18 mouse cellular contexts compared by ENCODE assay signal in the genomic region with DNA sequence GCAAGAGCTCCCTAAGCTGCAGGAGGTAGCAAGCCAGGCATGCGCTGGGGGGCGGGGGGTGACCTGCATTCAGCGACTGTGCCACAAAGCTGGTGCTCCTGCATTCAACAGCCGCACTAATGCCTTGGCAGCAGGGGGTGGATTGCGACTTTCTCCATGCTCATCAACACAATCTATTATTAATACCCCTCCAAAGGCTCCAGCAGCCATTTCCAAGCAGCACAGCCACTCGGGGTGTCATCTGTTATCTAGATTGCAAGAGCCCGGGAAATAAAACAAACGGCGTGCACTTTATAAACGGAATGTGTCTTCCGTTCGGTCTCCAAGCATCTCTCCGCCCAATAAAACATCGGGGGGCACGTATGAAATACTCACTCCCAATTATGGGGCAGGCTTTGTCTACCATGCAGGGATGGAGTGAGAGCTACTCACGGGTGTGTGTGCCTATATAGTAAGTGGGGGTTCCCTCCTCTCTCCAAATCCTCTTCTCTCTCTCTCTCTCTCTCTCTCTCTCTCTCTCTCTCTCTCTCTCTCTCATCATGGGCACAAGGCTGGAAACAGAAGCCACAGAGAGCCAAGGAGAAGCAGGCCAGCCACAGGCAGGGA.
DNase-seq lines count a peak whose midpoint lies in the region; ATAC-seq and TF ChIP-seq lines count a peak whose summit lies in the region.
"Had no signal": no experiment of that assay in that cellular context is flagged by ENCODE, and none has a peak within 500 bp of the region (broad histone marks: within the 10 kb centered on the region; RNA-seq: fewer than 3 reads in every experiment).

No protein-coding gene starts in this region.

- no peaks in the 10 kb centered on the region for H3K9me3 ChIP-seq in midbrain, embryonic 13.5 days
- H3K9me3 ChIP-seq in midbrain, embryonic 10.5 days (replicated peaks): no peaks in the 10 kb centered on the region
- H3K9me3 ChIP-seq in forebrain, postnatal 0 days (ENCODE audit: low read length): no peaks in the 10 kb centered on the region
- H3K9me3 ChIP-seq in midbrain, embryonic 15.5 days: no peaks in the 10 kb centered on the region
- H3K9me3 ChIP-seq: embryonic facial prominence, embryonic 13.5 days; heart, embryonic 13.5 days had no signal

- ATAC-seq in midbrain, embryonic 13.5 days: no peak
- ATAC-seq in forebrain, postnatal 0 days: peak; percentile 59
- no peak for ATAC-seq in midbrain, embryonic 15.5 days (replicated peaks)
- ATAC-seq: intestine, postnatal 0 days had no signal

- H3K36me3 ChIP-seq in midbrain, embryonic 13.5 days: no peaks in the 10 kb centered on the region
- no peaks in the 10 kb centered on the region for H3K36me3 ChIP-seq in midbrain, embryonic 10.5 days
- H3K36me3 ChIP-seq in forebrain, postnatal 0 days (ENCODE audit: insufficient read depth): no peaks in the 10 kb centered on the region
- no peaks in the 10 kb centered on the region for H3K36me3 ChIP-seq in midbrain, embryonic 15.5 days (replicated peaks)
- H3K36me3 ChIP-seq: embryonic facial prominence, embryonic 13.5 days; heart, embryonic 13.5 days had no signal

- no peak for DNase-seq in midbrain, embryonic 10.5 days (ENCODE audit: low spot score)
- peak; percentile 56 for DNase-seq in forebrain, postnatal 0 days
- DNase-seq in retina, postnatal 1 day: peak; percentile 58
- DNase-seq in kidney, adult 8-10 months: no peak
- no peak for DNase-seq in adrenal gland, adult 2 months
- DNase-seq: adrenal gland, postnatal 14 days; cerebellum, adult 8-10 months; gastrocnemius, adult 2 months; heart, adult 11 months; heart, postnatal 4 days; kidney, postnatal 25 days; lung, adult 18-20 months; right cerebral cortex, postnatal 4 days had no signal

- H3K27me3 ChIP-seq in midbrain, embryonic 13.5 days: peaks cover 94% of the 10 kb centered on the region
- peaks cover 99% of the 10 kb centered on the region for H3K27me3 ChIP-seq in midbrain, embryonic 10.5 days (ENCODE audit: low read depth, poor library complexity, severe bottlenecking)
- peaks cover 13% of the 10 kb centered on the region for H3K27me3 ChIP-seq in forebrain, postnatal 0 days (ENCODE audit: insufficient read depth, low read length)
- H3K27me3 ChIP-seq in midbrain, embryonic 15.5 days (replicated peaks): peaks cover 58% of the 10 kb centered on the region

- TF ChIP-seq CTCF in forebrain, postnatal 0 days (IDR thresholded peaks at IDR 0.05; ENCODE audit: low read depth): no peak

- no peak overlapping the region for H3K4me3 ChIP-seq in midbrain, embryonic 13.5 days (replicated peaks)
- H3K4me3 ChIP-seq in midbrain, embryonic 10.5 days: no peak overlapping the region
- no peak overlapping the region for H3K4me3 ChIP-seq in forebrain, postnatal 0 days (ENCODE audit: low read depth, low read length)
- H3K4me3 ChIP-seq in midbrain, embryonic 15.5 days: no peak overlapping the region
- H3K4me3 ChIP-seq: embryonic facial prominence, embryonic 13.5 days; gastrocnemius, adult 2 months; heart, embryonic 13.5 days had no signal

- 0 out of 2 replicates have a peak overlapping the region, but pooled peaks have one; percentile 21 for H3K27ac ChIP-seq in midbrain, embryonic 13.5 days
- no peak overlapping the region for H3K27ac ChIP-seq in midbrain, embryonic 10.5 days (replicated peaks)
- no peak overlapping the region for H3K27ac ChIP-seq in forebrain, postnatal 0 days (ENCODE audit: low read depth, low read length)
- H3K27ac ChIP-seq in midbrain, embryonic 15.5 days: 0 out of 2 replicates have a peak overlapping the region, but pooled peaks have one; percentile 29
- H3K27ac ChIP-seq: embryonic facial prominence, embryonic 13.5 days; gastrocnemius, adult 2 months; heart, embryonic 13.5 days had no signal

- H3K4me1 ChIP-seq in midbrain, embryonic 13.5 days (replicated peaks): peaks cover 15% of the 10 kb centered on the region
- peaks cover 54% of the 10 kb centered on the region for H3K4me1 ChIP-seq in midbrain, embryonic 10.5 days
- H3K4me1 ChIP-seq in forebrain, postnatal 0 days (ENCODE audit: insufficient read depth): no peaks in the 10 kb centered on the region; the same call in 1 of the 2 replicates
- H3K4me1 ChIP-seq in midbrain, embryonic 15.5 days: peaks cover 17% of the 10 kb centered on the region; the same call in 1 of the 2 replicates
- H3K4me1 ChIP-seq: heart, embryonic 13.5 days had no signal

- no peak overlapping the region for H3K4me2 ChIP-seq in midbrain, embryonic 13.5 days (replicated peaks)
- peak overlapping the region; percentile 21; the same call in 1 of the 2 replicates for H3K4me2 ChIP-seq in forebrain, postnatal 0 days (ENCODE audit: low read depth)
- peak overlapping the region; percentile 17; the same call in 1 of the 2 replicates for H3K4me2 ChIP-seq in midbrain, embryonic 15.5 days
- H3K4me2 ChIP-seq: embryonic facial prominence, embryonic 13.5 days; heart, embryonic 13.5 days had no signal

- WGBS in midbrain, embryonic 13.5 days: 28% methylated on average over 16 of the region's 16 CpGs
- WGBS in midbrain, embryonic 10.5 days: 48% methylated on average over 16 of the region's 16 CpGs
- WGBS in forebrain, postnatal 0 days: 21% methylated on average over 16 of the region's 16 CpGs
- 22% methylated on average over 16 of the region's 16 CpGs for WGBS in midbrain, embryonic 15.5 days

- H3K9ac ChIP-seq in midbrain, embryonic 13.5 days (replicated peaks): no peak overlapping the region
- H3K9ac ChIP-seq in forebrain, postnatal 0 days: no peak overlapping the region
- H3K9ac ChIP-seq in midbrain, embryonic 15.5 days: no peak overlapping the region
- H3K9ac ChIP-seq: embryonic facial prominence, embryonic 13.5 days; heart, embryonic 13.5 days had no signal

Comparison
In these comparisons a context has a peak if more than half of its experiments do, and no peak if none do; other contexts are left out.
1. H3K27ac ChIP-seq: peak in midbrain, embryonic 13.5 days (single experiment) and midbrain, embryonic 15.5 days (single experiment); none in midbrain, embryonic 10.5 days (single experiment) and forebrain, postnatal 0 days (single experiment).
2. DNase-seq: peak in forebrain, postnatal 0 days (single experiment) and retina, postnatal 1 day (single experiment); none in midbrain, embryonic 10.5 days (single experiment), kidney, adult 8-10 months (0 of 2) and adrenal gland, adult 2 months (single experiment).